Mouse (Mus musculus) Patski (cell line): ENCODE data around the gene Fosl2. TPM values are rescaled to one million over a fixed set of nuclear protein-coding genes. Genes with fewer than 3 reads are reported as not detected.
"Not testable (repeated sequence)": the region's sequence is repeated elsewhere in the genome, so short reads cannot be mapped to it uniquely, and the experiment has no call there.

Experiments used
- ATAC-seq: fragments of 100-300 bp; one replicate; pipeline ENCODE4 v1.8.0; 2021
- CTCF ChIA-PET: fragments of 350-600 bp; sonication (Branson Sonifier 250); formaldehyde crosslinking; loops from one replicate; lab custom pipeline; 2022; ENCODE audit warnings: inconsistent platforms; lab: Charles Lee
- POLR2A ChIA-PET: fragments of 350-600 bp; sonication (Branson Sonifier 250); formaldehyde crosslinking; loops from one replicate; lab custom pipeline; 2022; ENCODE audit warnings: antibody characterized with exemption, inconsistent platforms; lab: Charles Lee
- DNase-seq: peaks from one replicate; pipeline ENCODE4 v3.0.0-alpha.2; 2011; ENCODE audit warnings: low read depth, low spot score
- H3K27me3 ChIP-seq: fragments of 371-371 bp; one replicate; pipeline ENCODE4 v1.5.1; 2021
- CTCF ChIP-seq: fragments of 100-300 bp; IDR thresholded peaks from one replicate; pipeline ENCODE4 v1.5.1; 2021
- in situ Hi-C: fragments of 300-500 bp; cut with MboI; formaldehyde crosslinking; loops from 3 replicates; pipeline ENCODE4 v1.11.1; 2018; ENCODE audit warnings: low pct_unique_long_range_greater_than_20kb, mixed read lengths
- polyA plus RNA-seq: library from polyadenylated mRNA; unstranded; gene quantifications from one replicate; pipeline ENCODE4 v1.2.3, GENCODE M21; 2021

Gene Fosl2
- polyA plus RNA-seq, 1 experiment from 2014 or later = 97.3 TPM

DNA sequence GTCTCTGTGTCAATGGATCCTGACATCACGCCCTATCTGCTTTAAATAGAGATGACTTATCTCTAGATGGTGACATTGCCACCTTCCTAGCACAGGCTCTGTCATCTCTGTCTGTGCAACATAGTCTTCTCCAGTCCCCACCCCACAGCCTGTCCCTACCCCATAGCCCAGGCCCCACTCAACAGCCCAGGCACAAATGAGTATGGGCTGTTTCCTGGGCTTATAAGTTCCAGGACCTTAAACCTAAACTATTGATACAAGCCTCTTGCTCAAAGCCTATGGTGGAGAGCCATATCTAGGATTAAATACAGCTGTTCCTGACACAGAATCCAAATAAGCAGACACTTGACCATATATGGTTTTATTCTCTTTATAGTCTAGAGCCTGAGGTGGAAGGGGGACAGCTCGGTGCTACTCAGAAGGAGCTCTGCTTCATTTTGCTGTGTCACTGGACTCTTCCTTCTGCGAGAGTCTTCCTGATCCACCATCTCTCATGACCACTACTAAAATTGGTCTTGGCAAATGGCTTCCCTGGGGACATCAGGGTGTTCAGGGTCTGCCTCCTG, 28.0 kb downstream of the Fosl2 start:
- POLR2A ChIA-PET = no interaction called here
- CTCF ChIA-PET = interaction anchor here (1.6 kb wide), 2 partner anchors 8 to 19 kb away, joined by 3 to 4 read pairs; no protein-coding TSS in a partner anchor
- ATAC-seq (no peak), DNase-seq (no peak)
- in situ Hi-C loops = no loop called here
- no peaks in the 10 kb centered on the region for H3K27me3 ChIP-seq
- no peak for TF ChIP-seq CTCF

DNA sequence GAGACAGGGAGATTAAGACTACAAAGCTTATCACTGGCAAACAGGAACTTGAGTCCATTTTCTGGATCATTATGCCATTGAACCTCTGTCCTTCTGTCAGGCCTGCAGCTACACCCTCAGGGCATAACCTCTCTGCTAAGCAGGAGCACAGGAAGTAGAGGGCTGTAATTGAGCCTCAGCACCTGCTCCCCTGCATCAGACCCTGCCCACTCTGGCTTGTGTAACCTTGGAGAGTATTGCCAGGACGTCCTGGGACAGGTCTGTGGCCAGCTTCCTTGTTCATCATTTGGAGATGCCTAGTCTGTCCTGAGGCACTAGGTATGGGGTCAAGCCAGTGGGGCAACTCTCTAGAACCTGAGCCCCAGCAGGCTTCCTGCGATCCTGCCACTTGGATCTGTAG, 36.6 kb downstream of the Fosl2 start:
- ATAC-seq (no peak), DNase-seq (no peak)
- ChIA-PET CTCF (interaction anchor here (0.9 kb wide), 1 partner anchor 10 kb away, joined by 4 read pairs; no protein-coding TSS in a partner anchor), POLR2A (no interaction called here)
- H3K27me3 ChIP-seq = no peaks in the 10 kb centered on the region
- no peak for TF ChIP-seq CTCF
- in situ Hi-C loops = no loop called here

DNA sequence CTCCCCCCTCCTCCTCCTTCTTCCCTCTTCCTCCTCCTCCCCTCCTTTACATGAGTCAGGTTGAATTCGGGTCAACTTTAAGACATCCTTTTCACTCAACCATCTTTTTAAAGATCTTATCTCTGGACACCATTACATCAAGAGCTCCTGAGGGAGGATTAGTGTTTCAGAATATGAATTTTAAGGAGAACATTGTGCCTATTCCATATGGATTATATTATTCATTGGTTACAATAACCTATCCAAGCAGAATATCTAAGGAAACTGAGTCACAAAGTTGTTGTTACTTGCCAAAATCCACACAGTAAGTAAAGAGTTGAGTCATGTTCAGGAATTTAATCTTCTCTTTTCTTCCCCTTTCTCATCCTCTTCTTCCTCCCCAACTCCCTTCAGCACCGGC, 41.2 kb downstream of the Fosl2 start:
- TF ChIP-seq CTCF = no peak
- DNase-seq (no peak), ATAC-seq (no peak)
- CTCF ChIA-PET = interaction anchor here (1.0 kb wide), 1 partner anchor 18 kb away, joined by 3 read pairs; no protein-coding TSS in a partner anchor
- in situ Hi-C loops = no loop called here
- no peaks in the 10 kb centered on the region for H3K27me3 ChIP-seq
- POLR2A ChIA-PET = no interaction called here

DNA sequence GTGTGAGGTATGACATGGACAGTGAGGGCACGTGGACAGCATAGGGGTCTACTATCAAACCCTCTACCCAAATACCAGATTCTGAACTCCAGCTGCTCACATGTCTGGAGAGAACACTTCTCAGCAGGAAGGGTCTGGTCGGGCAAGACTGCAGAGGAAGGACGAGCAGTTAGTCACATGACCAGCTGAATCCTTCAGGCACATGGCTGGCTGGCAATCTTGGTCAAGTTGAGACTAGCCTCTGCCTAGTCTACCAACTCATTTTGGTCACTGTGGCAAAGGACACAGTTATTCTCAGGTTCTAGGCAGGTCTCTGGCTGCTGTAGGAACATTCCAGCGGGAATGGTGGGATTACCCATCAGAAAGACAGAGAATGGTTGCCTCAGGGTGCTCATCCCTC, 42.1 kb downstream of the Fosl2 start:
- TF ChIP-seq CTCF = no peak
- ChIA-PET POLR2A (no interaction called here), CTCF (interaction anchor here (1.0 kb wide), 1 partner anchor 19 kb away, joined by 3 read pairs; no protein-coding TSS in a partner anchor)
- DNase-seq (no peak), ATAC-seq (no peak)
- in situ Hi-C loops = no loop called here
- no peaks in the 10 kb centered on the region for H3K27me3 ChIP-seq

DNA sequence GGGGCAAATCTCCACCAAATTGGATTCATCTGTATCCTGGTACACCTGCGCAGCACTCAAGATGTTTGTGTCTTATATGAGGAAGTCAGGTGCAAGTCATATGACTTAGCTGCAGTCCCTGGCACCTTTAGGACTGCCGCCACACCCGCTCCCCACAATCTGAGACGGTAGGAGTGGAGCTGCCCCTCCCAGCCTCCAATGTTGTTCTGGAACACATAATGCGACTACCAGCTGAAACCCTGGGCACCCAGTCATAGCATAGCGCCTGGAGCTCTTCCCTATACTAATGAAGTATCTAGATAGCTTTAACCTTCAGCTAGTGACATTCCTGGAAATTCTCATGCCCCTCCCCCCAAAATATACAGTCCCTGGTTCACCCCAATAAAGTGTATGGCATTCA, 43.1 kb downstream of the Fosl2 start:
- POLR2A ChIA-PET, H3K27me3 ChIP-seq, in situ Hi-C loops, DNase-seq, ATAC-seq: not testable (repeated sequence)
- CTCF ChIA-PET = interaction anchor here (1.0 to 2.1 kb wide), 2 partner anchors 9 to 12 kb away, joined by 3 to 7 read pairs; no protein-coding TSS in a partner anchor

DNA sequence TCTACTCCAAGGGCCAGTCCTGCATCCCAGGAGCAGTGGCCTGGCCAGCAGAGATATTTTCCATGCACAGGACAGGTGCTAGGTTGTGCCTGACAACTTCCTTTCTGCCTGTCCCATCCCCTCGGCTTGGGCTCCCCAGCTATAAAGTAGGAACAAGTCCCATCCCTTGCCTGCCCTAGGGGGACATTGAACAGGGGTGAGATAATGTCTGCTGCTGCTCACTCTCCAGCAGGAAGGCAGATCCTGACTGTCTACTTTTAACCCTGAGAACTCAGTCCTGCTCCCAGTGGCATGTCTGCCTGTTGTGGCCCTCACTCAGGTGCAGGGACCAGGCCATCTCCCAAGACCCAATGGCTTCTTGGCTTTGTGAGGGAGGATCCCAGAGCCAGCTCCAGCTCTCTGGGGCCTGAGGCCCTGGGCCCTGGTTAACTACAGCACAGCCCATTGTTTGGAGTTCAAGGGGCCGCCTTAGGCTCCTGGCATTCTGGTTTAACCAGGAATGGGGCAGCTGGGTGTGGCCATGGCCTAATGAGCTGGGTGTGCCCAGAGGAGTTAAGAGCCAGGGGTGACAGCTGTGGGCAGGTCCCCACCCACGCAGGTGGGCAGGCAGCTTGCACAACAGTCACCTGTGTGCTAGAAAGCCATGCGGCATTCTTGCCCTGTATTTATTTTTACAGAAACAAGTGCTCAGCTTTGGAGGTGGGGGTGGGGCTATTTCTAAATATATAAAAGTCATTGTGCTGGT, 47.5 kb downstream of the Fosl2 start:
- in situ Hi-C loops = no loop called here
- DNase-seq (no peak), ATAC-seq (no peak)
- TF ChIP-seq CTCF = no peak
- CTCF ChIA-PET = interaction anchor here (0.6 to 1.2 kb wide), 2 partner anchors 15 to 20 kb away, joined by 3 read pairs; no protein-coding TSS in a partner anchor
- H3K27me3 ChIP-seq = no peaks in the 10 kb centered on the region
- POLR2A ChIA-PET = no interaction called here

DNA sequence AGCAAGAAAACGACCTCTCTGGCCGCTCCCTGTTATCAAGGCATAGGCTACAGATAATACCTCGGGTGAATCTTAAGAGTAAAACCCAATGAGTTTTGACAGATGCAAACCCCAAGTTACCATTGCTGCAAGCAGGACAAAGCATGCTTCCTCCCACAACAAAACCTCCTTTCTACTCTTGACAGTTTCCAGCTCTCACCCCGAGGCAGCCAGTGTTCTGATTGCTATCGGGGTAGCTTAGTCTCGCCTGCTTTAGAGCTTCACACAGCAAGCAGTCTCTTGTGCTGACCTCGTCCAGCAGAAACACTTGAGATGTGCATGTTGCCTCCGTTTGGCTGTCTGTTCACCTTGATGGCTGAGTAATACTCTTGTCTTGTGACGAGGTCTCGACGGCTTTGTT, 52.1 kb downstream of the Fosl2 start:
- ATAC-seq = no peak
- DNase-seq = no peak
- no peak for TF ChIP-seq CTCF
- H3K27me3 ChIP-seq = no peaks in the 10 kb centered on the region
- in situ Hi-C loops = no loop called here
- ChIA-PET CTCF (interaction anchor here (1.4 kb wide), 1 partner anchor 9 kb away, joined by 3 read pairs; no protein-coding TSS in a partner anchor), POLR2A (no interaction called here)

DNA sequence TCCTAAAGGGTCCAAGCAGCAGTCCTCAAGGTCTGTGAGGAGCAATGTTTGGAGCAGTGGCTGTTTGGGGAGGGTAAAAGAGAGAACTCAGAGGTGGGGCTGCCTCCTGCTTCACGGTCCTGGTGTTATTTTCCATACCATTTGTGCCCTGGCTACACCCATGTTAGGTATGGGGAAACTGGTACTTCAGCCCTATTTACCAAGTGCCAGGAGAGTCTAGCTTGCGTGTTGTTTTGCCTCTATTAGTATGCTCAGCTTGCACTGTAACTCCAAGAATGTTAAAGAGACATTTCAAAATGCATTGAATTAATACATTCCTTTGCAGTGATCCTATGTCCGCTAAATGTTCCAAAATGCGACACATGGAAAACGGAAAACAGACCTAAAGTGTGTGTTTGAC, 55.7 kb downstream of the Fosl2 start:
- no peaks in the 10 kb centered on the region for H3K27me3 ChIP-seq
- CTCF ChIA-PET = interaction anchor here (1.2 to 1.7 kb wide), 3 partner anchors 11 to 47 kb away, joined by 3 to 7 read pairs (median 3); no protein-coding TSS in a partner anchor
- no peak for DNase-seq
- in situ Hi-C loops = loop anchor here (5.0 kb wide), 1 partner anchor 44 kb away; no protein-coding TSS in a partner anchor
- TF ChIP-seq CTCF = no peak
- POLR2A ChIA-PET = interaction anchor here (1.2 to 1.3 kb wide), 2 partner anchors 34 to 53 kb away, joined by 3 read pairs; no protein-coding TSS in a partner anchor
- ATAC-seq = no peak

DNA sequence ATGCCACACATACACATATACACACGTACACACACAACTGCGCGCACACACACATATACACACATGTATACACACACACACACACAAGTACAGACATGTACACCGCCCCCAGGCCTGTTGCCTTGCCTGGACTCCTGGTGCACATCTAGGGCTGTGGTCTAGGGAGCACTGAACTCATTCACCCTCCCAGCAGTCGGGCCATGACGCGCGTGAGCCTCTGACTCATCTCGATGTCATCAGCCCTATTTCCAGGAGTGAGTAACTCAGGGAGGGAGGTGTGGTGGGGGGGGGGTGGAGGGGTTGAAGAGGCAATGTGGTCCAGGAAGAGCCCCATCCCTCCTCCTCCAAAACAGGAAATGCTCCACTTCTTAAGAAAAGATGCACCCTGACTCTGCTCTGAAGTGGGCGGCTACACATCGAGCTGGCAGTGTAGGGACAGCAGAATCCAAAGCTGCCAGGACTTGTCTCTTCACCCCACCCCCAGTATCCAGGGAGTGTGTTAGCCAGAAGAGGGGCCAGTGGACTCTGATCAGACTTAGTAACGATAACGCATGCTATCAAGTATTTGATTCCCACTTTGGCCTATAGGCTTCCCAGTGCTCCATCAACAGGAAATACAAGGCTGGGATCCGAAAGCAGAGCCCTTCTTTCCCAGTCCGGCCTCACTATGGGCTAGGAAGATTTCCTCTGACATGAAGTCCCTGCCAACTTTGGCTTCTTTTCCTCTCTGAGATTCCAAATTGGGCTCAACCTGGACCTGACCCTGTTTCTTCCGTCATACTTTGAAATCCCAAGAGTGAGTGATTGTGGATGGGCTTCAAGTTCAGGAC, 56.6 kb downstream of the Fosl2 start:
- ATAC-seq (peak; percentile 61), DNase-seq (peak; percentile 84)
- no peaks in the 10 kb centered on the region for H3K27me3 ChIP-seq
- CTCF ChIA-PET = no interaction called here
- in situ Hi-C loops = loop anchor here (5.0 kb wide), 1 partner anchor 45 kb away; no protein-coding TSS in a partner anchor
- POLR2A ChIA-PET = interaction anchor here (0.8 to 1.3 kb wide), 4 partner anchors 35 to 494 kb away, joined by 3 to 6 read pairs (median 3); no protein-coding TSS in a partner anchor
- TF ChIP-seq CTCF = no peak

DNA sequence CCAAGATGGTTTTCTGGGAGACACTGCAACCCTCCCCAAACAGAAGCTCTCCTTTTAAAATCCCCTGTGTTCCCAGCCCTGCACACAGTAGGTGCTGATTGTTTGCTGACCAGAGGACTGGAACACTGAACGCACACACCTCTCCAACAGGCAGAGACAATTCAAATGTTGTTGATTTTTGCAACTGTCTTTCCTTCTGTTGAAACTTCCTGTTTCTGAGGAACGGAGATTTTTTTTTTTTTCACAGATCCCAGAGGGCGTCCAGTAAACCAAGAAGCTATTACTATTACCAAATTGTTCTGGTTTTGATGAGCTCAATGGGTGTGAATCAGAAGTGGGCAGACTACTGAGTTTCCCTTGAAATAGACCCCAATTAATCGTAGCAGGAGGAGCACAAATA, 58.6 kb downstream of the Fosl2 start:
- no peaks in the 10 kb centered on the region for H3K27me3 ChIP-seq
- ChIA-PET POLR2A (no interaction called here), CTCF (interaction anchor here (1.0 to 1.7 kb wide), 2 partner anchors 10 to 593 kb away, joined by 3 to 6 read pairs; no protein-coding TSS in a partner anchor)
- no peak for DNase-seq
- ATAC-seq = no peak
- in situ Hi-C loops = loop anchor here (5.0 kb wide), 1 partner anchor 47 kb away; no protein-coding TSS in a partner anchor
- TF ChIP-seq CTCF = no peak
